Mouse (Mus musculus) C2C12 (cell line): ENCODE data around the gene Arid4a.

ENCODE experiments used
- CTCF ChIP-seq: IDR thresholded peaks from one replicate; pipeline ENCODE4 v1.5.1; 2011; ENCODE audit not compliant: control insufficient read depth, insufficient read depth, insufficient read length
- MAX ChIP-seq: IDR thresholded peaks from one replicate; pipeline ENCODE4 v1.6.1; 2011; ENCODE audit warnings: mild to moderate bottlenecking, control low read depth
- USF1 ChIP-seq: IDR thresholded peaks from one replicate; pipeline ENCODE4 v1.6.1; 2011; ENCODE audit warnings: low read depth, mild to moderate bottlenecking, control low read depth, moderate library complexity

GRCm38 (mm10) chr12:71053486-71053885, 37.7 kb downstream of the Arid4a start:
- no peak for TF ChIP-seq CTCF
- TF ChIP-seq MAX = no peak
- no peak for TF ChIP-seq USF1
